Mouse (Mus musculus): ENCODE measurements around the gene Fh1. TPM values are rescaled to one million over a fixed set of nuclear protein-coding genes. Genes with fewer than 3 reads are reported as not detected.

Fh1 gene
- 14.8 TPM for total RNA-seq (2023)

GRCm38 (mm10) chr1:175625257-175625879 is at the start of gene Fh1:
Fh1 (minus strand) TSS chr1:175625635.

GRCm38 (mm10) chr1:175619814-175620431 is 5.5 kb downstream of the Fh1 start, which contains the start of gene Kmo:
Kmo (plus strand) TSS chr1:175620381.

Other genes starting within 250 kb of the Fh1 start
- not detected for gene Rgs7, start 133.1 kb downstream of the Fh1 start, total RNA-seq (2023)
- gene Kmo, start 5.3 kb downstream of the Fh1 start, total RNA-seq (2023), result 7.8 TPM
- gene Opn3, start 67.1 kb upstream of the Fh1 start, total RNA-seq (2023), result not detected
- gene Chml, start 67.3 kb upstream of the Fh1 start, total RNA-seq (2023), result 6.8 TPM
- not detected for gene Wdr64, start 73.0 kb upstream of the Fh1 start, total RNA-seq (2023)